Mouse (Mus musculus) lung, embryonic 14.5 days (tissue): ENCODE measurements around the gene Thada. TPM values are rescaled to one million over a fixed set of nuclear protein-coding genes. Genes with fewer than 3 reads are reported as not detected.

Experiments
- ATAC-seq: fragments of 200-750 bp; cut with Nextera tagmentation; 2 replicates; pipeline ENCODE4 v1.8.0; 2017; ENCODE audit warnings: mild to moderate bottlenecking, moderate TSS enrichment, moderate library complexity; ENCODE audit not compliant: insufficient read depth
- DNase-seq: peaks from one replicate; pipeline ENCODE4 v3.0.0-alpha.2; 2015
- H3K27ac ChIP-seq: fragments of 300-500 bp; sonication (generic); 2 replicates; pipeline ENCODE4 v1.5.1; 2014; ENCODE audit warnings: low read depth, mild to moderate bottlenecking, moderate library complexity
- H3K27me3 ChIP-seq: fragments of 300-500 bp; sonication (generic); 2 replicates; pipeline ENCODE4 v1.6.1; 2014; ENCODE audit warnings: low read length, control low read depth; ENCODE audit not compliant: insufficient read depth
- H3K36me3 ChIP-seq: fragments of 300-500 bp; sonication (generic); 2 replicates; pipeline ENCODE4 v1.6.1; 2014; ENCODE audit warnings: control low read depth; ENCODE audit not compliant: insufficient read depth
- H3K4me1 ChIP-seq: fragments of 300-500 bp; sonication (generic); 2 replicates; pipeline ENCODE4 v1.6.1; 2014; ENCODE audit warnings: antibody characterized with exemption, control low read depth; ENCODE audit not compliant: insufficient read depth
- H3K4me2 ChIP-seq: fragments of 300-500 bp; sonication (generic); 2 replicates; pipeline ENCODE4 v1.6.1; 2014; ENCODE audit warnings: mild to moderate bottlenecking
- H3K4me3 ChIP-seq: fragments of 300-500 bp; sonication (generic); 2 replicates; pipeline ENCODE4 v1.5.1; 2014; ENCODE audit warnings: low read depth, low read length
- H3K9ac ChIP-seq: fragments of 300-500 bp; sonication (generic); 2 replicates; pipeline ENCODE4 v1.6.1; 2014
- H3K9me3 ChIP-seq: fragments of 300-500 bp; sonication (generic); 2 replicates; pipeline ENCODE4 v1.6.1; 2016; ENCODE audit warnings: low read depth, low read length, control low read depth
- CTCF ChIP-seq: IDR thresholded peaks from 2 replicates; pipeline ENCODE4 v1.5.1; 2016; ENCODE audit warnings: antibody characterized with exemption, low read depth
- WGBS: fragments of 180-500 bp; shearing (Covaris S2); extraction: QIAGEN DNeasy Blood & Tissue Kit; methylation state at CpG from one replicate; pipeline ENCODE4 v1.1.7; 2014; 5-methylcytosine and 5-hydroxymethylcytosine counted together
- polyA plus RNA-seq: library from polyadenylated mRNA; unstranded; fragments of >200 nt; fragmentation: Nextera tagmentation; extraction: Ambion mirVana; gene quantifications from 2 replicates; pipeline ENCODE4 v1.2.1, GENCODE M21; 2014

The Thada gene
- polyA plus RNA-seq, 1 experiment from 2014 or later = 14.5 TPM

GRCm38 (mm10) chr17:84399431-84399830 is 66.6 kb downstream of the Thada start:
- Histone ChIP-seq H3K36me3 (peaks cover 28% of the 10 kb centered on the region), H3K4me2 (no peak overlapping the region), H3K4me1 (no peaks in the 10 kb centered on the region), H3K9me3 (no peaks in the 10 kb centered on the region), H3K9ac (no peak overlapping the region), H3K27ac (no peak overlapping the region), H3K4me3 (no peak overlapping the region), H3K27me3 (no peaks in the 10 kb centered on the region)
- DNase-seq (no peak), ATAC-seq (no peak)
- TF ChIP-seq CTCF = no peak
- 85% methylated on average over 6 of the region's 6 CpGs for WGBS

- Histone ChIP-seq H3K9me3 (no peaks in the 10 kb centered on the region), H3K4me2 (no peak overlapping the region), H3K4me1 (no peaks in the 10 kb centered on the region), H3K9ac (no peak overlapping the region), H3K36me3 (peaks cover 27% of the 10 kb centered on the region; the same call in 1 of the 2 replicates), H3K4me3 (no peak overlapping the region), H3K27me3 (no peaks in the 10 kb centered on the region), H3K27ac (no peak overlapping the region)
- no peak for DNase-seq
- WGBS = 87% methylated on average over 2 of the region's 2 CpGs
- ATAC-seq = no peak
- TF ChIP-seq CTCF = no peak
Measured at GRCm38 (mm10) chr17:84390026-84390425, 76.0 kb downstream of the Thada start.

GRCm38 (mm10) chr17:84386176-84386575 is 79.8 kb downstream of the Thada start:
- DNase-seq (no peak), ATAC-seq (no peak)
- H3K4me3 ChIP-seq = no peak overlapping the region
- H3K27me3 ChIP-seq = no peaks in the 10 kb centered on the region
- H3K9ac ChIP-seq = no peak overlapping the region
- no peaks in the 10 kb centered on the region for H3K9me3 ChIP-seq
- no peaks in the 10 kb centered on the region for H3K4me1 ChIP-seq
- WGBS = 76% methylated on average over 4 of the region's 4 CpGs
- H3K4me2 ChIP-seq = no peak overlapping the region
- peaks cover 36% of the 10 kb centered on the region for H3K36me3 ChIP-seq
- no peak overlapping the region for H3K27ac ChIP-seq
- TF ChIP-seq CTCF = no peak

GRCm38 (mm10) chr17:84385696-84386095 is 80.3 kb downstream of the Thada start:
- H3K36me3 ChIP-seq = peaks cover 41% of the 10 kb centered on the region
- no peak for ATAC-seq
- WGBS = 81% methylated on average over 6 of the region's 6 CpGs
- no peak overlapping the region for H3K27ac ChIP-seq
- peak; percentile 79 for TF ChIP-seq CTCF
- DNase-seq = peak; percentile 79
- no peak overlapping the region for H3K4me3 ChIP-seq
- no peak overlapping the region for H3K9ac ChIP-seq
- no peaks in the 10 kb centered on the region for H3K9me3 ChIP-seq
- H3K27me3 ChIP-seq = no peaks in the 10 kb centered on the region
- H3K4me1 ChIP-seq = no peaks in the 10 kb centered on the region
- no peak overlapping the region for H3K4me2 ChIP-seq

GRCm38 (mm10) chr17:84384661-84385060 is 81.3 kb downstream of the Thada start:
- H3K9me3 ChIP-seq = no peaks in the 10 kb centered on the region
- DNase-seq (peak; percentile 48), ATAC-seq (no peak)
- peak; percentile 54 for TF ChIP-seq CTCF
- H3K9ac ChIP-seq = no peak overlapping the region
- H3K27ac ChIP-seq = no peak overlapping the region
- H3K4me1 ChIP-seq = no peaks in the 10 kb centered on the region
- H3K4me3 ChIP-seq = no peak overlapping the region
- no peaks in the 10 kb centered on the region for H3K27me3 ChIP-seq
- peaks cover 43% of the 10 kb centered on the region for H3K36me3 ChIP-seq
- no peak overlapping the region for H3K4me2 ChIP-seq

- no peaks in the 10 kb centered on the region for H3K27me3 ChIP-seq
- WGBS = 94% methylated on average over 9 of the region's 9 CpGs
- no peak for TF ChIP-seq CTCF
- no peak overlapping the region for H3K4me2 ChIP-seq
- no peaks in the 10 kb centered on the region for H3K9me3 ChIP-seq
- H3K4me1 ChIP-seq = no peaks in the 10 kb centered on the region
- peaks cover 40% of the 10 kb centered on the region for H3K36me3 ChIP-seq
- no peak overlapping the region for H3K27ac ChIP-seq
- ATAC-seq (no peak), DNase-seq (no peak)
- H3K4me3 ChIP-seq = no peak overlapping the region
- H3K9ac ChIP-seq = no peak overlapping the region
Measured at GRCm38 (mm10) chr17:84380340-84380739, 85.7 kb downstream of the Thada start.

- 90% methylated on average over 4 of the region's 4 CpGs for WGBS
- TF ChIP-seq CTCF = no peak
- Histone ChIP-seq H3K36me3 (peaks cover 17% of the 10 kb centered on the region), H3K27ac (no peak overlapping the region), H3K4me2 (no peak overlapping the region), H3K4me3 (no peak overlapping the region), H3K27me3 (no peaks in the 10 kb centered on the region), H3K9me3 (no peaks in the 10 kb centered on the region), H3K4me1 (no peaks in the 10 kb centered on the region), H3K9ac (no peak overlapping the region)
- DNase-seq (no peak), ATAC-seq (no peak)
Measured at GRCm38 (mm10) chr17:84376882-84377281, 89.1 kb downstream of the Thada start.
